Mouse (Mus musculus) forebrain, postnatal 0 days (tissue): ENCODE results near the gene Six2. TPM values are rescaled to one million over a fixed set of nuclear protein-coding genes. Genes with fewer than 3 reads are reported as not detected.
A peak's percentile ranks its signal among the peaks of the same experiment; 100 is the strongest.

Source experiments
- ATAC-seq: fragments of 200-750 bp; cut with Nextera tagmentation; 2 replicates; pipeline ENCODE4 v1.8.0; 2017; ENCODE audit warnings: mild to moderate bottlenecking, moderate library complexity
- DNase-seq: peaks from one replicate; pipeline ENCODE4 v3.0.0-alpha.2; 2015
- H3K27ac ChIP-seq: fragments of 300-500 bp; sonication (generic); 2 replicates; pipeline ENCODE4 v1.5.1; 2014; ENCODE audit warnings: low read depth, mild to moderate bottlenecking, antibody characterized with exemption, low read length, moderate library complexity, mixed read lengths
- H3K27me3 ChIP-seq: fragments of 300-500 bp; sonication (generic); 2 replicates; pipeline ENCODE4 v1.6.1; 2014; ENCODE audit warnings: mild to moderate bottlenecking, low read length, mixed read lengths; ENCODE audit not compliant: insufficient read depth
- H3K36me3 ChIP-seq: fragments of 300-500 bp; sonication (generic); 2 replicates; pipeline ENCODE4 v1.6.1; 2014; ENCODE audit warnings: mild to moderate bottlenecking, moderate library complexity; ENCODE audit not compliant: insufficient read depth
- H3K4me1 ChIP-seq: fragments of 300-500 bp; sonication (generic); 2 replicates; pipeline ENCODE4 v1.6.1; 2014; ENCODE audit warnings: antibody characterized with exemption; ENCODE audit not compliant: insufficient read depth
- H3K4me2 ChIP-seq: fragments of 300-500 bp; sonication (generic); 2 replicates; pipeline ENCODE4 v1.6.1; 2014; ENCODE audit warnings: low read depth, mild to moderate bottlenecking, moderate library complexity
- H3K4me3 ChIP-seq: fragments of 300-500 bp; sonication (generic); 2 replicates; pipeline ENCODE4 v1.5.1; 2014; ENCODE audit warnings: low read depth, low read length, mixed read lengths
- H3K9ac ChIP-seq: fragments of 300-500 bp; sonication (generic); 2 replicates; pipeline ENCODE4 v1.6.1; 2014; ENCODE audit warnings: mild to moderate bottlenecking
- H3K9me3 ChIP-seq: fragments of 300-500 bp; sonication (generic); 2 replicates; pipeline ENCODE4 v1.6.1; 2016; ENCODE audit warnings: low read length
- CTCF ChIP-seq: sonication (generic); IDR thresholded peaks from 2 replicates; pipeline ENCODE4 v1.5.1; 2016; ENCODE audit warnings: antibody characterized with exemption, control low read depth, low read depth
- WGBS: fragments of 180-500 bp; shearing (Covaris S2); extraction: QIAGEN DNeasy Blood & Tissue Kit; methylation state at CpG from one replicate; pipeline ENCODE4 v1.1.7; 2014; 5-methylcytosine and 5-hydroxymethylcytosine counted together
- polyA plus RNA-seq: library from polyadenylated mRNA; unstranded; fragments of >200 nt; fragmentation: Nextera tagmentation; extraction: Ambion mirVana; gene quantifications from 2 replicates; pipeline ENCODE4 v1.2.1, GENCODE M21; 2015
- total RNA-seq: library from RNA; depleted of rRNA; stranded (reverse); fragments of >200 nt; gene quantifications from 2 replicates; pipeline ENCODE4 v1.2.3, GENCODE M21; 2014

Gene Six2
- total and polyA plus RNA-seq, 2 experiments from 2014 or later, result 0.39 to 1.1 TPM

- peaks cover 5% of the 10 kb centered on the region; the same call in 1 of the 2 replicates for H3K9me3 ChIP-seq
- WGBS, result 13% methylated on average over 6 of the region's 6 CpGs
- no peak overlapping the region for H3K27ac ChIP-seq
- H3K9ac ChIP-seq, result no peak overlapping the region
- H3K36me3 ChIP-seq, result no peaks in the 10 kb centered on the region
- TF ChIP-seq CTCF, result no peak
- H3K4me1 ChIP-seq, result no peaks in the 10 kb centered on the region
- DNase-seq, result no peak
- ATAC-seq, result no peak
- H3K4me2 ChIP-seq, result no peak overlapping the region
- H3K4me3 ChIP-seq, result no peak overlapping the region
- H3K27me3 ChIP-seq, result peaks cover 78% of the 10 kb centered on the region
Observed at GRCm38 (mm10) chr17:85681741-85682140, 6.3 kb downstream of the Six2 start.

DNA sequence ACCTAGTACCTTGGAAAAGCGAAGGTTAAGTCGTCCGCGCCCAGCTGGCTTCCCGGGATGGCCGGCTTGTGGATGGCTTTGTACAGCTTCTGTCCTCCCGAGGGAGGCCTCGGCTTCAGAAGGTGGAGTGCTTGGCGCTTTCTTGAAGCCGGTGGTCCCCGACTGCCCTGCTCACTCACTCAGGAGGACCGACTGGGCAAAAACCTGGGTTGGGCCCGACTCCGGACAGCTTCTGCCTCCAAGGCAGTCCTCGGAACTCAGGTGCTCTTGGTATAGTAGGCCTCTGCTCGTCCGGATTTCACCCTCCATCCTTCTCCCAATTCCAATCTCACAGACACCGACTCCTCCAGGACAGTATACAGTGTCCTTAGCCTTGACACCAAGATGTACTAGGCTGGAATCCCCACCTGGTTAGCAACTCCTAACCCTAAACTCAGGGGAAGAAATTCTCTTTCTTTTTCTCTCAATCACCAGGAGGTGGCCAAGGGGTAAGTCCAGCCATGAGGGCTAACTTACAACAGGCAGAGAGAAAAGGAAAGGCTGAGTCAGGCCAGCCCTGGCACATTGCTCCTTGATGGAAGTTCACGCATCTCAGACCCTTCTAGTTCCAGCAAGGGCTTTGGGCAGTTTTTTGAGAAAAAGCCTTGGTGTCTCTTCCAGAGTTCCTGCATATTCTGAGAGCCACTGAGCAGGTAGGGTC lies 7.1 kb downstream of the Six2 start:
- no peak overlapping the region for H3K4me2 ChIP-seq
- H3K4me1 ChIP-seq, result no peaks in the 10 kb centered on the region
- TF ChIP-seq CTCF, result no peak
- ATAC-seq (no peak), DNase-seq (no peak)
- peaks cover 72% of the 10 kb centered on the region for H3K27me3 ChIP-seq
- H3K4me3 ChIP-seq, result no peak overlapping the region
- H3K9me3 ChIP-seq, result peaks cover 5% of the 10 kb centered on the region; the same call in 1 of the 2 replicates
- H3K36me3 ChIP-seq, result no peaks in the 10 kb centered on the region
- no peak overlapping the region for H3K27ac ChIP-seq
- WGBS, result 6% methylated on average over 19 of the region's 19 CpGs
- no peak overlapping the region for H3K9ac ChIP-seq

- Histone ChIP-seq H3K9me3 (peaks cover 5% of the 10 kb centered on the region; the same call in 1 of the 2 replicates), H3K36me3 (no peaks in the 10 kb centered on the region), H3K4me3 (no peak overlapping the region), H3K4me2 (no peak overlapping the region), H3K4me1 (no peaks in the 10 kb centered on the region), H3K9ac (no peak overlapping the region), H3K27ac (no peak overlapping the region), H3K27me3 (peaks cover 65% of the 10 kb centered on the region)
- WGBS, result 3% methylated on average over 21 of the region's 21 CpGs
- DNase-seq (no peak), ATAC-seq (no peak)
- TF ChIP-seq CTCF, result no peak
Observed at GRCm38 (mm10) chr17:85680116-85680850, 7.8 kb downstream of the Six2 start.

GRCm38 (mm10) chr17:85679651-85680050 lies 8.4 kb downstream of the Six2 start:
- Histone ChIP-seq H3K36me3 (no peaks in the 10 kb centered on the region), H3K9me3 (peaks cover 5% of the 10 kb centered on the region; the same call in 1 of the 2 replicates), H3K4me1 (no peaks in the 10 kb centered on the region), H3K27ac (no peak overlapping the region), H3K4me2 (no peak overlapping the region), H3K27me3 (peaks cover 60% of the 10 kb centered on the region), H3K4me3 (no peak overlapping the region), H3K9ac (no peak overlapping the region)
- 6% methylated on average over 15 of the region's 15 CpGs for WGBS
- ATAC-seq, result peak; percentile 50; the same call in 1 of the 2 replicates
- DNase-seq, result no peak
- peak; percentile 63 for TF ChIP-seq CTCF

DNA sequence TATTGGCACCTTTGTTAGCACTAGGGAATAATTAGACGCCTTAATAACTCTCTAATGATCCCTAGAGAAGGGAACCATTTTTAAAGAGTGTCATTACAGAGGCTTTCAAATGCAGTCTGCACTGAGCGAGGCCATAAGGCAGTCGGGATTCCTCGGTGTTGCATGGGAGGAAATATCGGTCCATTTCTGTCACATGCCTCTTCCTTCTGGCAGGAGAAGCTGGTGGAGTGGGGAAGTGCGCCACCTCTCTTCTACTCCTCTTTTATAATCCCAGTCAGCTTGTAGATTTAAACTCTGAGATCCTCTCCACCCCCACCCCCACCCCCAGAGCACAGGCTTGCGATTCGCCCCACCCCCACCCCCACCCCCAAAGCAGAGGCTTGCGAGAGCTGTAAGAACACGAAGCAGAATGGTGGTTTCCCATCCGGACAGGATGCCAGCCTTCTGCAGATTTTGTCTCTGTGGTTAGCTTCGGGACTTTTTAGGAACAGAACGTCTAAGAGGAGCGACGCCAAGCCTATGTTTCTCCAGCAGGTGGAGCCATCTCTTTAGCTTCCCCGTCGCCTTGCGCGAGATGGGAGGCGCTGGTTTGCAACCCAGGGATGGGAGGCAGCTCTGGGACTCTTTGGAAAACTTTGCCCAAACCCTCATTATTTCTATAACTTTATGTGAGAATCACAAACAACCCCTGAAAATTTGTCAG lies 23.3 kb downstream of the Six2 start:
- WGBS, result 1% methylated on average over 20 of the region's 20 CpGs
- H3K9ac ChIP-seq, result peak overlapping the region; percentile 22; the same call in 1 of the 2 replicates
- TF ChIP-seq CTCF, result peak; percentile 86

DNA sequence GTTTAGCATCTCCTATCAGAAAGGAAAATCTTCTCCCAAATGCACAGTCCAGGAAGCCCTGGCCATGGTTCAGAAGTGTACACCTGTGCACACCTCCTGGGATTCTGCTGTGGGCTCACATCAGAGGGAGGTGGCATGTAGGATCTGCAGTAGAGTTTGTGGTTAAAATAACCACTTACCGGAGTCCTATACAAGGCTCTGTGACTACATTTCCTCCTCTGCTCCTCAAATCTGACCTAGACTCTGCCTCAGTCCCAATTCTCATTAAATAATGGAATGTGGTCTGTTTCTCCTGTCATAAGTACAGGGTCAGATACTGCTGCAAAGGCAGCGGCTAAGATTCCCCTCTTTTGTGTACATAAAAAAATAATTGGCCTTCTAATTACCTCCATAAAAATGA lies 23.9 kb downstream of the Six2 start:
- Histone ChIP-seq H3K27me3 (no peaks in the 10 kb centered on the region; the same call in none of the 2 replicates), H3K27ac (no peak overlapping the region), H3K36me3 (no peaks in the 10 kb centered on the region), H3K9me3 (no peaks in the 10 kb centered on the region), H3K4me3 (peak overlapping the region; percentile 22; the same call in 1 of the 2 replicates), H3K4me2 (peak overlapping the region; percentile 45), H3K4me1 (no peaks in the 10 kb centered on the region), H3K9ac (0 out of 2 replicates have a peak overlapping the region, but pooled peaks have one; percentile 22)
- ATAC-seq, result no peak
- no peak for TF ChIP-seq CTCF
- 19% methylated on average over 2 of the region's 2 CpGs for WGBS
- DNase-seq, result no peak

More for the DNA sequence above, 23.3 kb downstream of the Six2 start:
- Histone ChIP-seq H3K9me3 (no peaks in the 10 kb centered on the region), H3K4me3 (peak overlapping the region; percentile 22), H3K4me2 (peak overlapping the region; percentile 45), H3K4me1 (no peaks in the 10 kb centered on the region), H3K27me3 (no peaks in the 10 kb centered on the region; the same call in none of the 2 replicates), H3K36me3 (no peaks in the 10 kb centered on the region), H3K27ac (no peak overlapping the region)
- peak; percentile 93 for DNase-seq
- ATAC-seq, result peak; percentile 93
